Mouse (Mus musculus): ENCODE results near the gene Zfp366. TPM values are rescaled to one million over a fixed set of nuclear protein-coding genes. Genes with fewer than 3 reads are reported as not detected.
"Not testable (repeated sequence)": the region's sequence is repeated elsewhere in the genome, so short reads cannot be mapped to it uniquely, and the experiment has no call there.

Zfp366 gene
- total and polyA plus RNA-seq, 2 experiments from 2014 or later = 0.41 to 3.0 TPM

DNA sequence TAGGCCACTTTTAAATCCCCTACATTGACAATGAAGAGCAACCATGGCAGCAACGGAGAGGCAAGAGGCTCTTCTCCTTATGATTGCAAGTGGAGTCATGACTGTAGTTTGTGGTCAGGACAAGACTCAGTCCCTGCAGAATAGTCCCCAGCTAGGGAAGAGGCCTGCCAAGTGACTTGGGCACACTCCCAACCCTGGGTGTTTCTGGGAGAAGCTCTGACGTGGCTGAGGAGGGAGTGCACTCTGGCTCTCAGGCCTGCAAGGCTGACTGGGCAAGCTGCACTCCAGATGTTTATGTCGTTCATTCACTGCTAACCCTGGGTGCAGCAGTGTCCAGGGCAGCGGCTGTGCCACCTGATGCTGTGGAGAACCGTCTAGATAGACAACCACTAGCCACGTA, 15.2 kb upstream of the Zfp366 start:
- ATAC-seq = no peak
- Histone ChIP-seq H3K9me3 (ENCODE audit: low read length) (no peaks in the 10 kb centered on the region), H3K4me2 (ENCODE audit: low read depth) (no peak overlapping the region), H3K4me1 (ENCODE audit: insufficient read depth) (no peaks in the 10 kb centered on the region), H3K4me3 (ENCODE audit: low read depth, low read length) (no peak overlapping the region), H3K36me3 (ENCODE audit: insufficient read depth) (no peaks in the 10 kb centered on the region), H3K27me3 (ENCODE audit: insufficient read depth, low read length) (no peaks in the 10 kb centered on the region), H3K27ac (ENCODE audit: low read depth, low read length) (no peak overlapping the region), H3K9ac (no peak overlapping the region)
- 78% methylated on average over 6 of the region's 6 CpGs for WGBS
- no peak for TF ChIP-seq CTCF (IDR thresholded peaks at IDR 0.05; ENCODE audit: low read depth)
- no peak for DNase-seq

GRCm38 (mm10) chr13:99170337-99170736, 14.3 kb upstream of the Zfp366 start:
- Histone ChIP-seq H3K4me3 (ENCODE audit: low read depth, low read length) (no peak overlapping the region), H3K4me2 (ENCODE audit: low read depth) (no peak overlapping the region), H3K9me3 (ENCODE audit: low read length) (no peaks in the 10 kb centered on the region), H3K9ac (no peak overlapping the region), H3K27me3 (ENCODE audit: insufficient read depth, low read length) (no peaks in the 10 kb centered on the region), H3K4me1 (ENCODE audit: insufficient read depth) (no peaks in the 10 kb centered on the region), H3K36me3 (ENCODE audit: insufficient read depth) (no peaks in the 10 kb centered on the region), H3K27ac (ENCODE audit: low read depth, low read length) (no peak overlapping the region)
- ATAC-seq = no peak
- DNase-seq = no peak
- peak; percentile 41 for TF ChIP-seq CTCF (IDR thresholded peaks at IDR 0.05; ENCODE audit: low read depth)
- WGBS = 47% methylated on average over 2 of the region's 2 CpGs

DNA sequence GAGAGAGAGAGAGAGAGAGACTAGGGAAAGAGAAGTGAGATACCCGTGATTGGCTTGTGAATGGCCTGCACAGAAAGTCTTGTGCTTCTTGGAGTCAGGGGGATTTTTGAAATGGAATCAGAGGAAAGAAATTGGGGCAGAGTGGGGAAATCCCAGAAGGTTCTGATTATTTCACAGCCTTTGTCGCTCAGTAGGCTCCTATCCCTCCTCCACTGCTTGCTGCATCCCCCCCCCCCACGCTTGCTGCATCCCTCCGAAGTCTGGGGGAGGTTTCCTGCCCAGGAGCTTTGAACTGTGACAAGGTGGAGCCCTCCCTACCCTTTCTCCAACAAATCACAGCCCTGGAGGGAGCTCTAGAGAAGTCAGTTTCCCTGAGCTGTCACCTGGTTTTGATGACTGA, 10.8 kb upstream of the Zfp366 start:
- Histone ChIP-seq H3K9me3 (ENCODE audit: low read length) (no peaks in the 10 kb centered on the region), H3K27me3 (ENCODE audit: insufficient read depth, low read length) (no peaks in the 10 kb centered on the region), H3K27ac (ENCODE audit: low read depth, low read length) (no peak overlapping the region), H3K4me3 (ENCODE audit: low read depth, low read length) (no peak overlapping the region), H3K4me2 (ENCODE audit: low read depth) (no peak overlapping the region), H3K4me1 (ENCODE audit: insufficient read depth) (no peaks in the 10 kb centered on the region), H3K36me3 (ENCODE audit: insufficient read depth) (no peaks in the 10 kb centered on the region), H3K9ac (no peak overlapping the region)
- WGBS = 36% methylated on average over 4 of the region's 4 CpGs
- ATAC-seq (peak; percentile 78; the same call in 1 of the 2 replicates), DNase-seq (no peak)
- no peak for TF ChIP-seq CTCF (IDR thresholded peaks at IDR 0.05; ENCODE audit: low read depth)

DNA sequence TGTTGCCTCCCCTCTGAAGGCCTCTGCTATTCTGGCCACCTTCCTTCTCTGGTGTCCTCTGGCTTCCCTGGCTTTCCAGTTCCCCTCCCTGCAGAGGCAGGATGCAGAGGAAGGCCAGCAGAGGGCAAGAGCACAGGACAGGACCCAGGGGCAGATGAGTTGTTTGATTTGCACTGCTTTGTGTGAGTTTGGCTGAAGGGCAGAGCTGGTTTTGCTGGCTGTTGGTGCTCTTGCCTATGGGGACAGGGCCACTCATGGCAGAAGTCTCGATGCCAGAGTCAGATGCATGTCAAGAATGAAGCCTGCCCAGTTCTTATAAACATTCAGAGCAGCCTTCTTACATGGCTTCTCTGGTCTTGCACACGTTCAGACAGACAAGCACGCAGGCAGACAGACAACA, 1.8 kb upstream of the Zfp366 start:
- H3K4me3 ChIP-seq (ENCODE audit: low read depth, low read length); H3K36me3 ChIP-seq (ENCODE audit: insufficient read depth); H3K27me3 ChIP-seq (ENCODE audit: insufficient read depth, low read length); H3K27ac ChIP-seq (ENCODE audit: low read depth, low read length); DNase-seq; H3K9me3 ChIP-seq (ENCODE audit: low read length); ATAC-seq; H3K4me1 ChIP-seq (ENCODE audit: insufficient read depth); H3K9ac ChIP-seq; H3K4me2 ChIP-seq (ENCODE audit: low read depth): not testable (repeated sequence)
- 88% methylated on average over 3 of the region's 3 CpGs for WGBS

DNA sequence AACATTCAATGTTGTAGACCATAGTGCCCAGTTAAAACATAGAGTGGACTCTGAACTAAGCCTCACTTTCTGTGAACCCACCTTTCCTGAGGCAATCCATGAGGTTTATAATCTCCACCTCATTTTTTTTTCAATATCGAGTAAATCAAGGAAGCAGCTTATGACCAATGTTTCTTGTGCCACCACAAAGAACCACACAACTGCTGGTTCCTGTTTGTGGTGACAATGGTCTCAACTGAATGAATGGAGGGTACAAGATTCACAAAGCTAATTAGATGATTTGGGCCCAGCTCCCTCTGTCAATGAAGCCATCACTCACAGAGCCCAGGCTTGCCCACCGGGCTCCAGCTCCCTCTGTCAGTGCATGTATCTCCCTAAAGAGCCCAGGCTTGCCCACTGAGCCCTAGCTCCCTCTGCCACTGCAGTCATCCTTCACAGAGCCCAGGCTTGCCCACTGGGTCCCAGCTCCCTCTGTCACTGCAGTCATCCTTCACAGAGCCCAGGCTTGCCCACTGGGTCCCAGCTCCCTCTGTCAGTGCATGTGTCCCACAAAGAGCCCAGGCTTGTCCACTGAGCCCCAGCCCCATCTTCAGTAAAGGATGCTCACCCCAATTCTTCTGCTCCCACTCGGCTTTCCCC, 1.2 kb upstream of the Zfp366 start:
- no peak for TF ChIP-seq CTCF (IDR thresholded peaks at IDR 0.05; ENCODE audit: low read depth)

GRCm38 (mm10) chr13:99185573-99185972, 950 bp downstream of the Zfp366 start:
- H3K27ac ChIP-seq (ENCODE audit: low read depth, low read length) = no peak overlapping the region
- no peaks in the 10 kb centered on the region for H3K27me3 ChIP-seq (ENCODE audit: insufficient read depth, low read length)
- H3K36me3 ChIP-seq (ENCODE audit: insufficient read depth) = no peaks in the 10 kb centered on the region
- no peak overlapping the region for H3K4me2 ChIP-seq (ENCODE audit: low read depth)
- no peak for TF ChIP-seq CTCF (IDR thresholded peaks at IDR 0.05; ENCODE audit: low read depth)
- no peak overlapping the region for H3K4me3 ChIP-seq (ENCODE audit: low read depth, low read length)
- 87% methylated on average over 10 of the region's 10 CpGs for whole genome bisulfite sequencing
- no peak for ATAC-seq
- no peaks in the 10 kb centered on the region; the same call in 1 of the 2 replicates for H3K4me1 ChIP-seq (ENCODE audit: insufficient read depth)
- H3K9me3 ChIP-seq (ENCODE audit: low read length) = no peaks in the 10 kb centered on the region
- DNase-seq = no peak
- H3K9ac ChIP-seq = no peak overlapping the region

More for the DNA sequence above, 1.2 kb upstream of the Zfp366 start:
- H3K9me3 ChIP-seq (ENCODE audit: low read length) = no peaks in the 10 kb centered on the region
- DNase-seq (no peak), ATAC-seq (no peak)
- H3K27ac ChIP-seq (ENCODE audit: low read depth, low read length) = no peak overlapping the region
- no peaks in the 10 kb centered on the region for H3K27me3 ChIP-seq (ENCODE audit: insufficient read depth, low read length)
- H3K36me3 ChIP-seq (ENCODE audit: insufficient read depth) = no peaks in the 10 kb centered on the region
- H3K4me3 ChIP-seq (ENCODE audit: low read depth, low read length) = no peak overlapping the region
- no peak overlapping the region for H3K9ac ChIP-seq
- 85% methylated on average over 3 of the region's 3 CpGs for WGBS
- no peak overlapping the region for H3K4me2 ChIP-seq (ENCODE audit: low read depth)
- no peaks in the 10 kb centered on the region for H3K4me1 ChIP-seq (ENCODE audit: insufficient read depth)

DNA sequence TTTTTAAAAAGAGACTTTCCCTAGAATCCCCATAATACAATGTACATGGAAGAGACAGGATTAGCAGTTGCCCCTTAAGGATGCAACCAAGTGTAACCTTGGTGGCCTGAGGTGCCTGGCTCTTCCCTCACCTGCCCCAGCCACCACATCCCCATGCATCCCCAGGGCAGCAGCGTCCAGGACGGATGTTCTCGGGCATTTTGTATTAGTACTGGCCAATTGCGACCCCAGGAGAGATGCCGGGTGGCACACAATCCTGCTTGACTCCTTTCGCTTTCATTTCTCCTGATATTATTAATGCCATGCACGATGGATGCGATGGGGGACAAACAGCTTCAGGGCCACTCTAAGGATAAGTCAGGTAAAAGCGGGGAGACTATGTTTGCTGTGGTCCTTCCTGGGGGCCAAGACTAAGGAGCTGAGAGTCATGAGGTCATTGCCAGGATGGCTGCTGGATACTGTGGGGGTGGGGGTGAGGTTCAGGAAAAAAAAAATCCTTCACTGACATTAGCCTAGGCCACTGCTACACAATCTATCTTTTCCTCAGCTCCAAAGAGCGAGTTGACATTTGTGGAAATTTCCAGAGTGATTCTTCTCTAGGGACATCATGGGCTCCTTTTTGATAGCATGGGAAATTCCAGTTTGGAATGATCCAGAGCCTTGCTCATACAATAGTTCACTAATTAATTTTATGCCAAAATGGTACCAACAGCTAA, 1.7 kb downstream of the Zfp366 start:
- H3K9ac ChIP-seq = no peak overlapping the region
- ATAC-seq (no peak), DNase-seq (no peak)
- TF ChIP-seq CTCF (IDR thresholded peaks at IDR 0.05; ENCODE audit: low read depth) = no peak
- H3K4me2 ChIP-seq (ENCODE audit: low read depth) = no peak overlapping the region
- WGBS = 91% methylated on average over 10 of the region's 10 CpGs
- no peak overlapping the region for H3K4me3 ChIP-seq (ENCODE audit: low read depth, low read length)
- H3K36me3 ChIP-seq (ENCODE audit: insufficient read depth) = no peaks in the 10 kb centered on the region
- no peaks in the 10 kb centered on the region for H3K9me3 ChIP-seq (ENCODE audit: low read length)
- H3K27me3 ChIP-seq (ENCODE audit: insufficient read depth, low read length) = no peaks in the 10 kb centered on the region
- H3K4me1 ChIP-seq (ENCODE audit: insufficient read depth) = no peaks in the 10 kb centered on the region; the same call in 1 of the 2 replicates
- no peak overlapping the region for H3K27ac ChIP-seq (ENCODE audit: low read depth, low read length)

All from forebrain, postnatal 0 days (tissue).